ENCODE assay signal across 26 mouse cellular contexts in the genomic region with DNA sequence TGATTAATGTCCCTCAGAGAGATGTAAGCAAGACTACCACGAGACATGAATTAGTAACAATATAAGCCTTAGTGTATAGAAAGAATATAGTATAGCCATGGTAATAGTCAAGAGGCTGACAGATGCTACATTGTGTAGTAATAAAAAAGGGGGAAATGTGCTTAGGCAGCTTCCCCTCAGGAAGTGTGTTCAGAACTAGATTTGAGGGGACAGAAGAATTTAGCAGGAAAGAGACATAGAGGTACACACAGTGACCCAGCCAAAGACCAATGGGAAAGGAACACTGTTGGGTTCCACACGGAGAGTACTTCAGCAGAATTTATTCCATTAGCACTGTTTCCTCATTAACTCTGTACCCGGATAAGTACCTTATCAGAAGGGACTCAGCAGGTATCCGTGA.
"Had no signal": no experiment of that assay in that cellular context is flagged by ENCODE, and none has a peak within 500 bp of the region (broad histone marks: within the 10 kb centered on the region; RNA-seq: fewer than 3 reads in every experiment).

No protein-coding gene starts in this region.

- H3K9me3 ChIP-seq: heart, embryonic 13.5 days; heart, embryonic 15.5 days; hindbrain, embryonic 10.5 days; hindbrain, embryonic 12.5 days; intestine, embryonic 15.5 days; limb, embryonic 13.5 days; limb, embryonic 15.5 days; liver, embryonic 12.5 days had no signal

- DNase-seq: gastrocnemius, postnatal 14 days; gastrocnemius, postnatal 36 days; heart, adult 11 months; heart, adult 2 months; heart, postnatal 14 days; heart, postnatal 36 days; kidney, adult 18-20 months; kidney, adult 8-10 months; kidney, postnatal 10 days; kidney, postnatal 25 days; kidney, postnatal 4 days; left cerebral cortex, postnatal 4 days had no signal

- ATAC-seq: hindbrain, embryonic 16.5 days; inflammation-experienced regulatory T-cells, adult 6 months; intestine, embryonic 15.5 days; intestine, postnatal 0 days; liver, embryonic 12.5 days had no signal

- H3K27ac ChIP-seq: heart, adult 2 months; heart, embryonic 13.5 days; heart, embryonic 15.5 days; hindbrain, embryonic 10.5 days; hindbrain, embryonic 14.5 days; intestine, embryonic 15.5 days; layer of hippocampus, adult 2 months; limb, embryonic 15.5 days; liver, embryonic 12.5 days; liver, embryonic 14.5 days had no signal

- H3K4me1 ChIP-seq: intestine, embryonic 15.5 days; limb, embryonic 15.5 days; liver, embryonic 12.5 days had no signal

- H3K4me3 ChIP-seq: heart, adult 2 months; heart, embryonic 13.5 days; heart, embryonic 15.5 days; hindbrain, embryonic 10.5 days; hindbrain, embryonic 12.5 days; intestine, embryonic 15.5 days; layer of hippocampus, adult 2 months; limb, embryonic 13.5 days; limb, embryonic 15.5 days; liver, embryonic 12.5 days had no signal

- H3K36me3 ChIP-seq: heart, embryonic 13.5 days; heart, embryonic 15.5 days; hindbrain, embryonic 10.5 days; hindbrain, embryonic 12.5 days; intestine, embryonic 15.5 days; limb, embryonic 13.5 days; limb, embryonic 15.5 days; liver, embryonic 12.5 days had no signal

- H3K27me3 ChIP-seq: heart, embryonic 13.5 days; heart, embryonic 15.5 days; hindbrain, embryonic 12.5 days; intestine, embryonic 15.5 days; limb, embryonic 13.5 days; limb, embryonic 15.5 days; liver, embryonic 12.5 days had no signal
